Mouse (Mus musculus) CH12.LX (cell line): ENCODE measurements around the gene Olfr482. TPM values are rescaled to one million over a fixed set of nuclear protein-coding genes. Genes with fewer than 3 reads are reported as not detected.

ENCODE experiments used
- DNase-seq: peaks from one replicate; pipeline ENCODE4 v3.0.0-alpha.2; 2013; ENCODE audit errors: extremely low read depth
- H3K27ac ChIP-seq: 2 replicates; pipeline ENCODE4 v1.5.1; 2012; ENCODE audit warnings: low read depth, mild to moderate bottlenecking, control low read depth, moderate library complexity; ENCODE audit not compliant: insufficient read depth
- H3K27me3 ChIP-seq: replicated peaks from 2 replicates; pipeline ENCODE3; 2012; ENCODE audit warnings: inconsistent platforms
- H3K36me3 ChIP-seq, 2 experiments: replicated peaks in 1 of 2; 2 replicates each; pipeline versions ENCODE3 to v1.6.1; 2012; ENCODE audit warnings: inconsistent platforms in 1 of 2, low read length in 1 of 2, mild to moderate bottlenecking in 1 of 2, mixed read lengths in 1 of 2, moderate library complexity in 1 of 2; ENCODE audit not compliant: control insufficient read depth in 1 of 2, insufficient read depth in 1 of 2
- H3K4me1 ChIP-seq, 2 experiments: 2 replicates each; pipeline ENCODE4 v1.6.1; 2012; ENCODE audit warnings: inconsistent platforms in 1 of 2, moderate library complexity in 1 of 2; ENCODE audit not compliant: insufficient read depth in 2 of 2, control insufficient read depth in 1 of 2
- H3K4me2 ChIP-seq: 2 replicates; pipeline ENCODE4 v1.6.1; 2012; ENCODE audit warnings: low read depth, mild to moderate bottlenecking, control low read depth; ENCODE audit not compliant: poor library complexity, insufficient read depth, severe bottlenecking
- H3K4me3 ChIP-seq, 3 experiments: fragments of 150-350 bp in 1 of 3; sonication (generic) in 1 of 3; replicated peaks in 1 of 3; 2 replicates each; pipeline versions ENCODE3 to v1.5.1; 2011 to 2012; ENCODE audit warnings: low read depth in 2 of 3, low read length in 2 of 3, mild to moderate bottlenecking in 2 of 3, moderate library complexity in 2 of 3, control low read depth in 1 of 3, improper control_type of control experiment in 1 of 3, inconsistent platforms in 1 of 3, mixed read lengths in 1 of 3; ENCODE audit not compliant: poor library complexity in 1 of 3
- H3K79me2 ChIP-seq: replicated peaks from 2 replicates; pipeline ENCODE4 v1.6.1; 2012; ENCODE audit warnings: mild to moderate bottlenecking, moderate library complexity; ENCODE audit not compliant: control insufficient read depth, poor library complexity, insufficient read depth, severe bottlenecking; ENCODE audit errors: extremely low read depth
- H3K9ac ChIP-seq: 2 replicates; pipeline ENCODE4 v1.6.1; 2012; ENCODE audit warnings: low read depth, mild to moderate bottlenecking, control low read depth, moderate library complexity; ENCODE audit not compliant: insufficient read depth
- H3K9me3 ChIP-seq: replicated peaks from 2 replicates; pipeline ENCODE3; 2012; ENCODE audit warnings: low read length, inconsistent platforms, mixed read lengths
- CHD2 ChIP-seq: IDR thresholded peaks from 2 replicates; pipeline ENCODE4 v1.6.1; 2011; ENCODE audit warnings: low read length, improper control_type of control experiment
- CTCF ChIP-seq, 2 experiments: IDR thresholded peaks in 1 of 2; conservative IDR thresholded peaks in 1 of 2; 2 replicates each; pipeline ENCODE4 v1.5.1; 2011 to 2012; ENCODE audit warnings: low read depth in 2 of 2, low read length in 2 of 2, improper control_type of control experiment in 1 of 2, inconsistent platforms in 1 of 2, mild to moderate bottlenecking in 1 of 2, moderate library complexity in 1 of 2
- E2F4 ChIP-seq: IDR thresholded peaks from 2 replicates; pipeline ENCODE4 v1.6.1; 2011; ENCODE audit warnings: low read depth, low read length, improper control_type of control experiment; ENCODE audit not compliant: insufficient replicate concordance
- ELF1 ChIP-seq: IDR thresholded peaks from 2 replicates; pipeline ENCODE4 v1.6.1; 2014; ENCODE audit warnings: low read depth, mild to moderate bottlenecking, inconsistent platforms, low read length, improper control_type of control experiment
- EP300 ChIP-seq: IDR thresholded peaks from 2 replicates; pipeline ENCODE4 v1.6.1; 2011; ENCODE audit warnings: low read length, improper control_type of control experiment
- GABPA ChIP-seq: IDR thresholded peaks from 2 replicates; pipeline ENCODE4 v1.6.1; 2012; ENCODE audit warnings: low read depth, low read length, improper control_type of control experiment, inconsistent platforms; ENCODE audit not compliant: insufficient replicate concordance
- KAT2A ChIP-seq: IDR thresholded peaks from 2 replicates; pipeline ENCODE4 v1.6.1; 2012; ENCODE audit warnings: low read length, improper control_type of control experiment, inconsistent platforms; ENCODE audit not compliant: insufficient replicate concordance
- MAX ChIP-seq: IDR thresholded peaks from 2 replicates; pipeline ENCODE4 v1.6.1; 2011; ENCODE audit warnings: low read length, improper control_type of control experiment
- MXI1 ChIP-seq: IDR thresholded peaks from 2 replicates; pipeline ENCODE4 v1.6.1; 2011; ENCODE audit warnings: mild to moderate bottlenecking, low read depth, low read length, improper control_type of control experiment
- MYC ChIP-seq: IDR thresholded peaks from 2 replicates; pipeline ENCODE4 v1.6.1; 2011; ENCODE audit warnings: low read depth, mild to moderate bottlenecking, improper control_type of control experiment, low read length
- NRF1 ChIP-seq: IDR thresholded peaks from 2 replicates; pipeline ENCODE4 v1.6.1; 2014; ENCODE audit warnings: low read depth, mild to moderate bottlenecking, inconsistent platforms, low read length, improper control_type of control experiment, moderate library complexity
- RCOR1 ChIP-seq: conservative IDR thresholded peaks from 2 replicates; pipeline ENCODE4 v1.6.1; 2012; ENCODE audit warnings: low read depth, mild to moderate bottlenecking, inconsistent platforms, low read length, improper control_type of control experiment
- SIN3A ChIP-seq: IDR thresholded peaks from 2 replicates; pipeline ENCODE4 v1.6.1; 2012; ENCODE audit warnings: low read length, improper control_type of control experiment, inconsistent platforms
- SMC3 ChIP-seq: IDR thresholded peaks from 2 replicates; pipeline ENCODE4 v1.6.1; 2011; ENCODE audit warnings: low read depth, low read length, improper control_type of control experiment
- TBP ChIP-seq: conservative IDR thresholded peaks from 2 replicates; pipeline ENCODE4 v1.6.1; 2011; ENCODE audit warnings: low read depth, low read length, improper control_type of control experiment
- UBTF ChIP-seq: IDR thresholded peaks from 2 replicates; pipeline ENCODE4 v1.6.1; 2012; ENCODE audit warnings: low read depth, mild to moderate bottlenecking, inconsistent platforms, low read length, improper control_type of control experiment, moderate library complexity
- USF1 ChIP-seq: IDR thresholded peaks from 2 replicates; pipeline ENCODE4 v1.6.1; 2014; ENCODE audit warnings: low read depth, mild to moderate bottlenecking, inconsistent platforms, low read length, improper control_type of control experiment
- ZKSCAN1 ChIP-seq: IDR thresholded peaks from 2 replicates; pipeline ENCODE4 v1.6.1; 2012; ENCODE audit warnings: low read depth, inconsistent platforms, low read length, improper control_type of control experiment, borderline replicate concordance
- dilution Hi-C: fragments of 300-500 bp; cut with MboI; formaldehyde crosslinking; loops from 2 replicates; pipeline ENCODE4 v1.14.3; 2020; ENCODE audit warnings: low sequenced_read_pairs; ENCODE audit not compliant: extremely low pct_unique_long_range_greater_than_20kb, extremely low pct_ligation_motif_present
- in situ Hi-C: fragments of 300-500 bp; cut with MboI; formaldehyde crosslinking; loops from 3 replicates; pipeline ENCODE4 v1.14.3; 2019; ENCODE audit warnings: low sequenced_read_pairs, low pct_ligation_motif_present, low pct_unique_long_range_greater_than_20kb, mixed read lengths
- polyA plus RNA-seq: library from polyadenylated mRNA; unstranded; fragments of >175 nt; gene quantifications from 2 replicates; pipeline ENCODE4 v1.2.1, GENCODE M21; 2012; ENCODE audit warnings: low read depth; ENCODE audit not compliant: insufficient read length
- total RNA-seq, 2 experiments: library from RNA; depleted of rRNA; stranded (reverse); fragments of 300-350 nt in 1 of 2; fragments of >200 nt in 1 of 2; gene quantifications; 2 replicates each; pipeline ENCODE4 v1.2.3; 2012 to 2014

Olfr482 gene
- not detected in 2 replicates for total RNA-seq (2012; rRNA removed)
- total RNA-seq (2014; rRNA removed): 0.50 and 0.59 TPM in 2 replicates
- polyA plus RNA-seq: not detected in 2 replicates

GRCm38 (mm10) chr7:108097486-108097885, at the start of gene Olfr482:
TSS of gene Olfr482 (minus strand) at chr7:108097586.
- Histone ChIP-seq H3K27me3 (peaks cover 6% of the 10 kb centered on the region), H3K9me3 (no peaks in the 10 kb centered on the region), H3K27ac (no peak within 1 kb of the TSS), H3K4me2 (no peak within 1 kb of the TSS), H3K79me2 (no peaks in the 10 kb centered on the region), H3K4me1 (no peaks in the 10 kb centered on the region), H3K4me3 (no peak within 1 kb of the TSS), H3K36me3 (no peaks in the 10 kb centered on the region), H3K9ac (no peak within 1 kb of the TSS)
- in situ Hi-C loops: no loop called here
- dilution Hi-C loops: no loop called here
- TF ChIP-seq USF1 (no peak), ELF1 (no peak), GABPA (no peak), CTCF (conservative IDR thresholded peaks at IDR 0.05 in 1 of 2, IDR thresholded peaks at IDR 0.05 in 1 of 2; ENCODE audit: low read depth in 2 of 2, low read length in 2 of 2) (no peak), CHD2 (no peak), SIN3A (no peak), SMC3 (no peak), EP300 (no peak), ZKSCAN1 (no peak), E2F4 (no peak), TBP (no peak), KAT2A (no peak), NRF1 (no peak), MXI1 (no peak)
- no peak for DNase-seq

- in situ Hi-C loops: no loop called here
- dilution Hi-C loops: no loop called here
- TF ChIP-seq E2F4 (no peak), MXI1 (no peak), MAX (no peak), RCOR1 (no peak), MYC (no peak), UBTF (no peak)
Observed at GRCm38 (mm10) chr7:108127349-108127748, 30.0 kb upstream of the Olfr482 start, which contains the start of gene Olfr484. TSS of gene Olfr484 (minus strand) at chr7:108127449.

More at GRCm38 (mm10) chr7:108127349-108127748, 30.0 kb upstream of the Olfr482 start, which contains the start of gene Olfr484:
- peaks cover 7% of the 10 kb centered on the region for H3K27me3 ChIP-seq
- H3K79me2 ChIP-seq: no peaks in the 10 kb centered on the region
- H3K36me3 ChIP-seq: no peaks in the 10 kb centered on the region
- no peak for DNase-seq
- H3K27ac ChIP-seq: no peak within 1 kb of the TSS
- no peak within 1 kb of the TSS for H3K4me2 ChIP-seq
- H3K4me3 ChIP-seq: no peak within 1 kb of the TSS
- no peaks in the 10 kb centered on the region for H3K9me3 ChIP-seq
- no peaks in the 10 kb centered on the region for H3K4me1 ChIP-seq
- H3K9ac ChIP-seq: no peak within 1 kb of the TSS
